Mouse (Mus musculus): ENCODE measurements around the gene Emp3. TPM values are rescaled to one million over a fixed set of nuclear protein-coding genes. Genes with fewer than 3 reads are reported as not detected.

Emp3 gene
- polyA plus RNA-seq, 1 experiment, result 15.1 TPM

DNA sequence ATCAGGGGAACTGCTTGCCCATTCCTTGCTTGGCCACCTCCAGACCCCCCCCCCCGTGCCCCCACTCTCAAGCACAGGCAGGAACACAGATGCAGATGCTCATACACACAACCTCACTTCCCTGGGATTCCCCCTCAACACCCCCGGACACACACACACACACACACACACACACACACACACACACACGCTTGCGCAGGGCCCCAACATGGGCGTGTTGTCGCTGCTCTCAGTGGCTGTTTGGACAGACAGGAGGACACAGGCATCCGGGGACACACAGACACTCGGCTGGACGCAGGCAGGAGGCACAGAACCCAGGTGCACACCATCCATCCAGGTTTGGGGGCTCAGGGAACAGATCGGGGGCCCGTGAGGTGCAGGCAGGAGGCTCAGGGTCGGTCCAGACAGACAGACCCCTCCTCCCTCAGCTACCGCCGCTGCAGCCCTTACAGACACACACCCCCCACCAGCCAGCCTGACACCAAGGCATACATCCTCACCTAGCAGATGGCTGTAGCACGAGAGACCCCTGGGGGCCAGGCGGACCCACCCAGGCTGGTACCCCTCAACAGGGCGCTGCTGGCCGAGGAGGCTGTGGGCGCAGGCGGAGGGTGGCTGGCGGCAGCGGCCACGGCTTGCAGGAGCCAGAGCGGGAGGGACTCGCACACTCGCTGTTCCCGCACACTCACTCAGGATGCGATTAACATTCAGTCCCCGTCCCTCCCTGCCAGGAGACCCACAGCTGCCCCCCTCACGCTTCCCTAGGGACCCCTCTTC is 50.7 kb downstream of the Emp3 start:
- DNase-seq (ENCODE audit: extremely low spot score in 1 of 2, low spot score in 1 of 2), result no peak

DNA sequence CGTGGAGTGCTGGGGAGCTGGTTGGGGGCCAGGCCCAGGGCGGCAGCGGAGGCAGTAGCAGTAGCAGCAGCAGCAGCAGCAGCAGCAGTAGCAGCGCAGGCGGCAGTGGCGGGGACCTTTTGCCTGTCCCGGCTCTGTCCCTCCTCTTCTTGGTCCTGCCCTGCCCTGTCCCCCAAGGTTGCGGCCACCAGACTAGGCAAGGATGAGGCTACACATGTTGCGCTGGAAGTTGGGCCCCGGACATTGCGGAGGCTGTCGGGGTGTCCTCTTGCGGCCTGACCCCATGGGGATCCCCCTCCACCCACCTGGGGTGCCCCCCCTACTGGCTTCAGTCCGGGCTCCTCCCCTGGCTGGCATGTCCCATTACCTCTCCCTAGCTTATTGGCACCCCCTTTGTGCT is 51.4 kb downstream of the Emp3 start:
- no peak for DNase-seq (ENCODE audit: extremely low spot score in 1 of 2, low spot score in 1 of 2)

DNA sequence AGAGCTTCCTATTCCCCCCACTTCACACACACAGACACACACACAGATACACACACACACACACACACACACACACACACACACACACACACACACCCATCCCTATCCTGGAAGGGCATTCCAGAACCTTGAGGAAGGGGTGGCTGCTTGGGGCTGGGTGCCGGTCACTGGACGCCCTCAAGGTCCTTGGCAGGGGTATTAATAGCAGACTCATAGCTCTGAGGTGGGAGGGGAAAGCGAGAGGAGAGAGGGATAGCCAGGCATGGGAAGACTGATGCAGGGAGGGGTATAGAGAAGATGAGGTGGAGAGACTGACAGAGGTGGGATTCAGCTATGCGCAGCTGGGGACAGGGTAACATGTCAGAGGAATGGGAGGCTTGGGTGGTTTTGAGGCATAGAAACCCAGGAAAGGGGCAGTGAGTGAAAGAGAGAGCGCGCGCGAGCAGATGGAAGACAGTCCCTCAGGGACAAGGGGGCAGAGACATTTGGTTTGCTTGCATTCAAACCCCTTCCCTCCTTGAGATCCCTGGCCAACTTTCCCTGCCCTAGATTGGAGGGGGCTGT is 52.0 kb downstream of the Emp3 start:
- DNase-seq (ENCODE audit: extremely low spot score in 1 of 2, low spot score in 1 of 2), result no peak

Other genes starting within 250 kb of the Emp3 start
- 1.7 and 4.7 TPM in 2 replicates for gene Ntn5, start 237.4 kb downstream of the Emp3 start, polyA plus RNA-seq (2012; rRNA removed)
- gene Sec1, start 227.0 kb downstream of the Emp3 start, polyA plus RNA-seq (2012; rRNA removed), result 1.4 TPM in 2 replicates
- gene Car11, start 221.6 kb downstream of the Emp3 start, polyA plus RNA-seq (2012; rRNA removed), result 283 and 318 TPM in 2 replicates
- gene Dbp, start 216.3 kb downstream of the Emp3 start, polyA plus RNA-seq (2012; rRNA removed), result 208 and 221 TPM in 2 replicates
- 280 and 304 TPM in 2 replicates for gene Rpl18, start 205.9 kb downstream of the Emp3 start, polyA plus RNA-seq (2012; rRNA removed)
- 22.4 and 23.3 TPM in 2 replicates for gene Sphk2, start 203.4 kb downstream of the Emp3 start, polyA plus RNA-seq (2012; rRNA removed)
- 0.18 and 0.21 TPM in 2 replicates for gene Fam83e, start 200.2 kb downstream of the Emp3 start, polyA plus RNA-seq (2012; rRNA removed)
- not detected in 2 replicates for gene Spaca4, start 195.6 kb downstream of the Emp3 start, polyA plus RNA-seq (2012; rRNA removed)
- gene Lmtk3, start 137.7 kb downstream of the Emp3 start, polyA plus RNA-seq (2012; rRNA removed), result 170 and 198 TPM in 2 replicates
- gene Sult2b1, start 136.7 kb downstream of the Emp3 start, polyA plus RNA-seq (2012; rRNA removed), result 15.2 and 17.7 TPM in 2 replicates
- 158 and 167 TPM in 2 replicates for gene Cyth2, start 106.8 kb downstream of the Emp3 start, polyA plus RNA-seq (2012; rRNA removed)
- gene Kcnj14, start 96.6 kb downstream of the Emp3 start, polyA plus RNA-seq (2012; rRNA removed), result 2.1 and 2.6 TPM in 2 replicates
- gene Grwd1, start 90.5 kb downstream of the Emp3 start, polyA plus RNA-seq (2012; rRNA removed), result 17.9 TPM in 2 replicates
- gene Kdelr1, start 48.6 kb downstream of the Emp3 start, polyA plus RNA-seq (2012; rRNA removed), result 95.1 and 121 TPM in 2 replicates
- 15.5 and 17.7 TPM in 2 replicates for gene Grin2d, start 43.0 kb downstream of the Emp3 start, polyA plus RNA-seq (2012; rRNA removed)
- 0.15 TPM in 1 of 2 replicates, not detected in the other for gene Syngr4, start 24.7 kb downstream of the Emp3 start, polyA plus RNA-seq (2012; rRNA removed)
- 32.5 and 33.6 TPM in 2 replicates for gene Tmem143, start 24.5 kb downstream of the Emp3 start, polyA plus RNA-seq (2012; rRNA removed)
- 5.1 and 5.3 TPM in 2 replicates for gene Ccdc114, start 2.7 kb upstream of the Emp3 start, polyA plus RNA-seq (2012; rRNA removed)
- gene Abcc6, start 108.9 kb upstream of the Emp3 start, polyA plus RNA-seq (2012; rRNA removed), result 2.4 and 3.8 TPM in 2 replicates
- 68.3 and 74.8 TPM in 2 replicates for gene Nomo1, start 112.3 kb upstream of the Emp3 start, polyA plus RNA-seq (2012; rRNA removed)
- 31.1 and 34.2 TPM in 2 replicates for gene Kcnj11, start 179.4 kb upstream of the Emp3 start, polyA plus RNA-seq (2012; rRNA removed)

All from frontal cortex, adult 2 months (tissue).